Mouse (Mus musculus): ENCODE measurements at regions not wholly inside any gene's neighbourhood (a gene's known extent, or its start where the extent isn't known, plus 50 kb on each side); places are given as distances from the start of the nearest gene placed in this dataset.
"Not testable (repeated sequence)": the region's sequence is repeated elsewhere in the genome, so short reads cannot be mapped to it uniquely, and the experiment has no call there.

DNA sequence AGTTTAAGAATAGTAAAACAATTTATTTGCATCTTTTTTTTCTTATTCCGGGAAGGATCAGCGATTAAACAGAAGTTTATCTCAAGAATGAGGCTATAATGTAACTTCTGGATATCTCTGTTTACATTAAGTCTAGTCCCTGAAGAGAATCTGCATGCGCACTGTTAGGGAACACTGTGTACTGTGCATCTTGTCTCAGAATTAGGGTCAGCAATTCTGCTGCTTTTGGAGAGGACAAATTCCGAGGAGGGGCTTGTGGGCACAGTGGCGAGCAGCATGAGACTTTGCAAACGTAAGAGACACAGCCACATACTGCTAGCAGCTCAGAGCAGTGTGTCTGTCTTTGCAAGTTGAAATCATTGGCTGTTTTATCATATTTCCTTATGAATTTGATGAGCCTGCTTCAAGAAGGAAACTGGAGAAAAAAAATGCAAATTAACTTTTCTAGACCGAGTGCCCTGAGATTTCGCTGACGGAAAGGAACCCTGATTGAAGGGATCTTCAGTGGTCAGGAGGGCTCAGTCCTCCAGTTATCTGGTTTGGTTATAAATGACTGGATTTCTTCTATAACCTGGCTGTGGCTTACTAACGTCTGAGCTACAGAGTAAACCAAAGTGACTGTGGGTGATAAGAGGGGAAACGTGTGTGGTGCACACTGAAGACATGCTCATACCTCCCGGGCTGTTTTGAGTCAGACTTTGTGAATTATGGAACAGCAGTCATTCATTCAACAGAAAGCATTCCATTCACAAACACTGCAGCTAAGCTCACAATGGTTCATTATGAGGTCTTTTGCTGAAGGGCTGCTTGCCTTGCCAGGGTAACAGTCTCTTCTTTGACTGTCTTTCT, 305.1 kb downstream of the Ets1 start:
- no peak for DNase-seq

DNA sequence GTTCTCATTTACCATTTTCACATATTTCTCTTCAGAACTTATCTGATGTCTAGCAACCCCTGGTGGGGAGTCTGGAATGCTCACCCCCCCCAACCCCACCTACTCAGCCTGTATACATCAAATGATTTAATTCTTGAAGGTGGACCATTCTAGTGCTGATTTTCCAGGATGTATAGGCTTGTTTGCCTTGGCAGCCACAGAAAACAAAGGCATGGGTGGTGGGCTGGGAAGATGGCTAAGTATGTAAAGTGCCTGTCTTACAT, 305.7 kb downstream of the Ets1 start:
- DNase-seq, result no peak

DNA sequence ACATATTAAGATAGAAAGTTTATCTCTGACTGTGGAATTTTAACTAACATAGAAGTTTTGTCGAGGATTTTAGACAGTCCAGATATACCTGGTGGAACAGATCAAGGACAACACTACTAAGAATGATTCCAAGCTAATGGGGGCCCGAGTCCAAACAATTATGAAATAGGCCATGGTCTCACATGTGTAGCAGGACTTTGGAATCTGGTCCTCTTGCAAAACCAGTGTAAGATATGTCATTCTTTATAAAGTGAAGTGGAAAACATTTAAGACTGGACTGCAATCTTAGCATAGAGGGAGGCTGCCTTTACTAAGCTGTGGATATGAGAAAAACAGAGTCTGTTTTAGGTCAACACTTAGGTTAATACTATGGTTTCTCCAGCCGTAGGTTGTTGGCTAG, 311.2 kb downstream of the Ets1 start:
- no peak for DNase-seq

DNA sequence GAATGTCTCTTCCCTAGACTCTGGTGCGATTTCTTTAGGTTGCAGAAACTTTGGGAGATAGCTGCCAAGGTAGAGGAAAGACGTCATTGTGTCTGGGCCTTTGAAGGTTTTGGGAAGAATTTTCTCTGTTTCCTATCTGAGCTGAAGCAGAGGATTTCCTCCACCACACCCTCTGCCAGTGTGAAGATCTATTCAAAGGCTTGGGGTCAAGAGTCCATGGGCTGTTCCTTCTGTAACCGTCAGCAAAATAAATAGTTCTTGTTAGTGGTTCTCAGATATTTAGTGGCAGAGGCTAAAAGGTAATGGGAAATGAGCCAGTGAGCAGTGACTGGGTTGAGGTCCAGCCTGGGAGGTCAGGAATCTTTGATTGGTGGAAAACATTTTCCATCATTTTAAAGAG, 313.0 kb downstream of the Ets1 start:
- DNase-seq, result peak; percentile 17

DNA sequence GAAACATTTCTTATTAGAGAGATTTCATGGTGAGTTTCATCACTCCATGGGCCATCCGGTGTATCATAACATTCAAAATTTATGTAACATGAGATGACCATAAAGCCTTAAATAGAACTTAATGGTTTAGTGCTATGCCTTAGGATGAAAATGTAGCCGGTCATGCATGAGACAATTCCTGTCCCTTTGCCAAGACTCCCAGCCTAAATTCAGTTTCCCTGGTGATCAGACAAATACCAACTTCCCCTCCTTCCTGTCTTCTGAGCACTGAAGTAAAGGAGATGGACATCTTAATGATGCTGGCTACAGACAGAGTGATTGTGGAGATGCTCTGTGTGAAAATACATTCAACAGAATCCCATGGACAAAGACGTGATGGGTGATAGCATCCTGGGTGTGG, 322.7 kb downstream of the Ets1 start:
- no peak for DNase-seq

DNA sequence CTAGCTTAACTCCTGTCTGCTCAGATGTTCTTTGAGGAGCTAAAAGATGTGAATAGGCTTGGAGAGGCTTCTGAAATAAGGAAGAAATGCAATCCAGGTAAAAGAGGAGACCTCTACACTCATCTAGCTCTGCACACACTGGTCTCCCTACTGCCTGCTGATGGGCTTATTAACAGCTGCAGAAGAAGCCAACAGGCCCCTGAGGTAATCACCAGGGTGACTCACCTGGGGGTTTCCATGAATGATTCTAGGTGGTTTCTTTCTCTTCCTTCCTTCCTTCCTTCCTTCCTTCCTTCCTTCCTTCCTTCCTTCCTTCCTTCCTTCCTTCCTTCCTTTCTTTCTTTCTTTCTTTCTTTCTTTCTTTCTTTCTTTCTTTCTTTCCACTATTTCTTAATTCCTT, 323.4 kb downstream of the Ets1 start:
- DNase-seq, result not testable (repeated sequence)

DNA sequence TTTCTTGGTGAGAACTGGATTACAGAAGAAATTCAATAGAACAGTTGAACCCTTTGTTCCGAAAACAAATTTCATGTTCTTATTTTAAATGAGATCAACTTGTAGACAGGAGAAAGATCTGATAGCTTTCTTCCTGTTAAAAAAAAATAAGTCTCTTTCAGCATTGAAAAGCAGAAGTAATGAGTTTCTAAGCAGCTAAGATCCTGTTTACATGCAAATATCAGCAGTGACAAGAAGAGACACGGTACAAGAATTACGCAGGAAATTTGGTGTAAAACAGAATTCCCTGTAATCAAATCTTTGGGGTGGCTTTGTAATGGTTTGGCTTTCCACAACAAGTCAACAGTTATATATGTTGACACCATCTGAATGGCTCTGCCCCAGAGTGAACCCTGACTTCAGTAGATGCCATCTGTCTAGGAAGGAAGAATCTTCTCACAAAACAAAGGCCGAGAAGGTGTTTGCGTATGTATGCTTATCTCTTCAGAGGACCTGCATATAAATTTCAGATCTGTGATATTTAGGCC, 326.7 kb downstream of the Ets1 start:
- no peak for DNase-seq

DNA sequence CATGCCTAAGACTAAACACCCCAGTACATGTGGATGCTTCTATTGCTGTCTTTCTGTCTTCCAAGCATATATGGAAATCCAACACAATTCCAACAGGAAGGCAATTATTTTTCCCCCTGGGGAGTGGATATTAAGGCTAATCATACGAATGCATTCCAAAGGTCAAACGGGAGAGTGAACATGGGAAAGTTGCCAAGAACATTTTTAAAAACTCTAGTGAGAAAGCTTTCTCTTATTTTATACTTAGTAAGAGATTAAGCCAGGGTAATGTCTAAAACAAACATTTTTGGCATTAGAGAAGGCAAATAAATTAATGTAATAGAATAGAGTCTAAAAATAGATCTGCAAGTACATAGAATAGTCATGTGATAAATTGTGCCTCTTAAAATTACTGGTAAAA, 332.4 kb downstream of the Ets1 start:
- DNase-seq, result no peak

DNA sequence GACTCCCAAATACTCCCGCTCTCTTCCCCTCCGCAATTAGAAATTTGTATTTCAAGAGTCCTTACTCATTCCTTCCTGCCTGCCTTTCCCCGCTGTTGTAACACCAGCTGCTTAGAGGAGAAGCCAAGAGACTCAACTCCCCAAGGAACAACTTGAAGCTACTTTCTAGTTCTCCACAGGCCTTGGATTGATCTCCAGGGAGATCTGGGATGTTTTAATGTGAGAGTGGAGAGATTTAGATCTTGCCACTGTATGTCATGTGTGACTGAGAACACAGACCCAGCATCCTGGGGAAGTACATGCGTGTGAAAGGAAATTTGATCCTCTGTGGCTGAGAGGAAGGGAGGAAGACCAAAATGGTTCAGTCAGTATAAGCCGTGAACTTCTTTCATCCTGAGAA, 335.4 kb downstream of the Ets1 start:
- peak; percentile 5 for DNase-seq

DNA sequence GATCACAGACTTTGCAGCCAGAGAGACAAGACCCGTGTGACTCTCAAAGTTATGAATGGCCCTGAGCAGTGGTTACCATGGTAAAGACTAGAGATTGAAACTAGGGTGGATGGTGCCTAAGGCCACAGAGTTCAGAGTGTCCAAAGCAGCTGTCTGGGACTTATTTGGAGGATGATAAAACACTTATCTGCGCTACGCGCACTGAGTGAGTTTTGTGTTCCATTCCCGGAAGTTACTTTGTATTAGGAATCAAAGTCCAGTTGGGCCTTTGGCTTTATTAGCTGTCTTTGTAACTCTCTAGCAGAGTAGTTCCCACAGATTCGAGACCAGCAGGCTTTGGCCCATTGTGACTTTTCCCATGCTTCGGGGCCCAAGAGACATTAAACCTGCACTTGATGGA, 335.9 kb downstream of the Ets1 start:
- DNase-seq, result no peak

DNA sequence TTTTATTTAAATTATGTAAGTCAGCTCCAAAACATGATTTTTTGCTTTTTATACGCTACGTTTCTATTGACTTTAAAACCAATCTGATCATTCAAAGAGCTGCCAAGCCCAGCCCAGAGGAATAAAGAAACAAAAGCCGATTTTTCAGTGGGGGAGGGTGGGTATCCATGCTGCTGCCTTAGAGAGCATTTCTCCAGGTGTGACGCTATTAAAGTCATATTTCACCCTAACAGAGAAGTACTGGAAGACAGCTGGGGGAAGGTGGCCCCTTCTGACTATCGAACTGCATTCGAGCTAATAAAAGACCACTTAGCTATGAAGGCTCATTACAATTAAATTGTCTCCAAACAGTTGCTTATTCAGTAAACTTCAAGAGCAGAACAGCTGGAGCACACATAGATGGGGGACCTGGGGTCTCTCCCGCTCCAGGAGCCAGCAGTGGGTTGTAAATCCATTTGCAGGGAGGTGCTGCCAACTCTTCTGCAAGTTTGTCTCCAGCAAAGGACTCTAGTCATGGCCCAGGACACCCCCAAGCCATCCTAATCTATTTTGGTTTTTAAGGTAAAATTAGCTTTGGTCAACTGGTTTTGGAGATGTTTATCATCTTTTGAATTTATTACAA, 336.5 kb downstream of the Ets1 start:
- no peak for DNase-seq

DNA sequence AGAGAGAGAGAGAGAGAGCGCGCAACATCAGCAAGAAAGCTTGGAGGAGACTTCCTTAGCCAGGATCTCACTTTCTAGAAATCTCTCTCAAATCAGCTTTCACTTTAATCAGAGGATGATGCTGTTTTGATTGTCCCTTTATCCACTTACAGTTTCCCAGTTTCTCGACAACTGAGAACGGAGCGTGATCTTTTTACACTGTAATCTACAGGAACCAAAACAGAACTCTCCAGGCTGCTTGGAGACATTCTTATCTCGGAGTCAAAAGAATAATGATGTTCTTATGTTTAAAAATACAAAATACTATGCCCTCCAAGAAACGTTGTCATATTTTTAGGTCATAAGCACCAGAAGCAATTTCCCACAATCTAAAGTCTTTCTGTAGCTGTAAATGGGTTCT, 341.7 kb downstream of the Ets1 start:
- no peak for DNase-seq

DNA sequence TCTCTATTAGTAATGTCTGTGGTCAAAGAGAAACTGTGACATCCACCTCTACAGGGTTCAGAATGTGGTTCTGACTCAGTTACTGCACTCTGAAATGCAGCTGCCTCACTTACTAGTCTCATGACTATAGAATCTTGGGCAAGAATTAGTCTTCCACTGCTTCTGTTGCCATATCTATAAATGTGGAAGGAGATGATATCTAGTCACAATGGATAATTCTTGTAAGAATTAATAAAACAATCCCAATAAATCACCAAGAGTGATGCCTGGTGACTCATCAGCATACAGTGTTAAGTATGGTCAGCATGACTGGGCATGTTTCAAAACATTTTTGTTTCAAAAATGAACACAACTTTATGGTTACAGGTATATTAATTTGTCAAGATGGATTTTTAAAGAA, 344.8 kb downstream of the Ets1 start:
- DNase-seq, result no peak

DNA sequence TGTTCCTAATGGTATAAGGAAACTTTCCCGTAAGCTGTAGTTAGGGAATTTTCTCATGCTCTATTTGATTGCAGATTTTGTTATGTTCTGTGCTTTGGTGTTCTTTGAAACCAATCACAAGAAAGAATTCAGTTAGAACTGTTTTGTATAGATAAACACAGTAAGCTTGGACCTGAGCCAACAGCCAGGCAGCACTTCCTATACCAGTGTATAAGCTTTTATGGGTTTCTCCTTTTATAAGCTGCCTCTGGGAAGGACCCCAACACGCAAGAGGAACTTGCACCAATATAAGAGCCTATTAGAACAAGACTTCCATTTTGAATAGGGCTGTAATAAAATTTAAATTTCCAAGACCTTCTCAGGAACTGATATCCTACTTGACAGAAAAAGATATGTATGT, 347.2 kb downstream of the Ets1 start:
- no peak for DNase-seq

DNA sequence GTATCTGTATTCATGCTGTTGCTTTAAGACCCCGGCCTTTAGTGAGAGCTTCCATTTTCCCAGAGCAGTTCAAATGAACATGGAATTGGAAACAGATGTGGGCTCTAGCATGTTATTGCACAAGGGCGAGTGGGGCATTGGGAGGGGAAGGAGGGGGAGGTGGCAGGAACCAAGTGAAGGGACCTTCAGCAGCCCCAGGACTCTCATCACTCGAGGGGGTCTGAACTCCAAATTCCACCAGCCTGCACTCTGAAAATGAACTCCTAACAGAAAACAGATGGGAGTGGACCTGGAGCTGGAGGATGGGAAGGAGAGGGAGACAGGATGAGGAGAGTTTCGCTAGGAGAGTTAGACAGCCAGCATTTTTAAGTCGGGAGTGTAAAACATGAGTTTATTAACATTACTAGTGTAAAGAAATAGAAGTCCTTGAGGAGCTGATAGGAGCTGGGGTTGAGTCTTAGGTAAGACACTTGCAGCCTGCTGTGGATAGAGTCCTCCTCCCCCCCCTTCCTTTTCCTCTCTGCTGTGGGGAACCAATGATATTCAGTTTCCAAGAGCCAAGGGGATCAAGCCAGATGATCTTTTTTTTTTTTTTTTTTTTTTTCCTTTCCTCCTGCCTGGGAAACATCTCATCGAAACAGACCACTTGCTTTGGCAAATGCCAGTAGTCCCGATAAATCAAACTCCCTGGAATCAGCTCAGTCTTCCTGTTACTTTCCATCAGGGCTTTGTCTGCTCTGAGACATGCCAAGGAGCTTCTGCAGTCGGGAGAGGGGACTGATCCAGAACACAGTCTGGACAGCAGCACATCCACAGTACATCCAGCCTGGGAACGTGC, 351.0 kb downstream of the Ets1 start:
- DNase-seq, result no peak

DNA sequence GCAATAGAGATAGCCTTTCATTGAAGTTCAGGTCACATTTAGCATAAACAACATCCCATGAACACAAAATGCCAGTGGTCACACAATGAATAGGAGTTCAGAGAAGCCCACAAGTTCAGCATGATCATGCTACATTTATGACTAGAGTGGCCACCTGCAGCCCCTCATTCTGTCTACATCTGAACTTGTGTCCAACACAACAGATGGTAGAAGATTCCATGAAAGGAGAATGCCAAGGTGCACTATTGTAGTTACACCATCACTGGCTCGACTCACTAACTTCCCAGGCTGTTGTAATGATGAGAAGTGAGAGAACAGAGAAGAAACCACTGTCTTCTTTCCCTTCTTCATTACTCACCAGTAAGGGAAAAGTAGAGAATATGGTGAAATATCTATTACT, 353.0 kb downstream of the Ets1 start:
- no peak for DNase-seq

DNA sequence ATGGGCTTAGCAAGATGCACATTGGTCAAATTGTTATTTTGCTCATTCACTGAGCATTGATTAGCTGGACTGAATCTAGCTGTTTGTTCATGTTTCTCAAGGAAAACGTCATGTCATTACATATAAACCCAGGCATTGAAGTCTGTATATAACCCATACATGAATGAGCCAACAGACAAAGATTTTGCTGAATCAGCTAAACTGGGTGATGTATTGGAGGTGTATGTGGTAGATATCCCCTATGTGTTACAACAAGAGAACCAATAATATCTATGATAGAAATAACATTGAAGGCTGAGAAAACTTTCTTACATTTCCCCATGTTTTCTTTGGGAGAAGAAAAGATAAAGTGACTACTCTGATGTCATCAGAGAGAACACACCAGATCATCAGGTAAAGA, 362.3 kb downstream of the Ets1 start:
- no peak for DNase-seq

DNA sequence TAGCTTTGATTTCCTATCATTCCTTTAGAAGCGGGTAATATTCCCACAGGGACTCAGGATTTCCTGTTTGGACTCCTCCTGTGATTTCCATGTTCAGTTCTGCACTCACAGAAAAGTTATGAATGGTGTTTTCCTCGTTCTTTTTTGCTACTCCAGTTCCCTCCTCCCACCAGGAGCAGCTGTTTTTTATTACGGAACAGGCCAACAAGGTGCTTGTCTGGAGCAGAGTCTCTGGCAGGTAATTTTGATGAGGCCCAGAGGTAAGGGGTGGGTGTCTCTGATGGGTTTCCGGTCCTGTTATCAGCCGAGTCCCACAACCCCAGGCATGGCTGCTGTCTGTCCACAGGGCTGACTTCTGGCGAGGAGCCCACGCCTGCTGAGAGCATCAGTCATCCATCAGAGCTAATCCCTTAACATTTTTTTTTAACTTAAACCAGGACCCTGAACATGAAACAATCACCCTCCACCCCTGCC, 364.7 kb downstream of the Ets1 start:
- DNase-seq, result peak; percentile 16

DNA sequence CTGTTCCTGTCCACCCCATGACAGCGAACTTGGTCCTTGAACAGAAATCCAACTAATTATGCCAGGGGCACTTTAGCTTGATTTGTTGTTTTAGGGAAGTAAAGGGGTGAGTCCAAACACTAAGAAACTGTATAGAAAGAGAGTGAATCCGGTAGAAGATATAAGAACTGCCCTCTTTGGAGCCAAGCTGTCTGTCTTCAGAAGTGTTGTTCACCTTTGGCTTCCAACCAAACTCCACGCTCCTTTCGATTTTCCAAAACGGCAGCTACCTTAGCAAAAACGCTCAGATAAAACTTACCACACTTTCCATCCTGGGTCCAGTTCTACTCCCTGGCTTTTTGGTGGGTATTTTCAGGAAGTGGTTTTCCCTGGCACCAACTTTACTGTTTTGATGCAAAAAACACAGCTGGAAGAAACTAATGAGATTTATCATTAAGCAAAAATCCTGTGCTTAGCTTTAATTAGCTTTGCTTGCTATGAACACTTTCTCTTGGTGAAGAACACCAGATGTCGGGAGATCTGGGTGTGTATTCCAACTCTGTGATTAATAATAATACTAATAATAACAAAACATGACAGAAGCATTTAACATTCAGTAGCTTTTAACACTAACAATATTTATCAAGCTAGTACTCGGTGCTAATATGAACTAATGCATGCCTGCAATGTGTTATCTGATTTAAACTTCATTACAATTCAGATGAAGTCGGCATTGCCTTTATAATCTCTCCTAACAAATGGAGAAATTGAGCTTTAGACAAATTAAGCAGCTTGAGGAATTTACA, 365.3 kb downstream of the Ets1 start:
- DNase-seq, result no peak

DNA sequence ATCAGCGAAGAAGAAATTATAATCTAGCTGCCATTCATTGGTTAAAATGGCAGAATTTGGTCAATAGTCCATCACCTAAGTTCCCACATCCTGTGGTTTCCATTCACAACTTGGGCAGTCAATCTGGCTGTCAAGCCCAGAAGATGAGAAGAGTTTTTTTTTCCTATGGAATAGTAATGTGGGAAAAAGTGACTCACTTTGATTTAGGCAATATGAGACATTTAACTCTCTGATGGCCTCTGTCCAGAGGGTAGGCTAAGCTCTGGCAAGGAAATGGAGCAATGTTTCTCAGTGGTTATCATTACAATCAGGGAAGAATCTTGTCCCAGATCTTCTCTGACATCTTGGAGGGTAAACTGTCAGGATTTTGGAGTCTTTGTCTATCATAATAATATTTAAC, 367.9 kb downstream of the Ets1 start:
- DNase-seq, result no peak

DNA sequence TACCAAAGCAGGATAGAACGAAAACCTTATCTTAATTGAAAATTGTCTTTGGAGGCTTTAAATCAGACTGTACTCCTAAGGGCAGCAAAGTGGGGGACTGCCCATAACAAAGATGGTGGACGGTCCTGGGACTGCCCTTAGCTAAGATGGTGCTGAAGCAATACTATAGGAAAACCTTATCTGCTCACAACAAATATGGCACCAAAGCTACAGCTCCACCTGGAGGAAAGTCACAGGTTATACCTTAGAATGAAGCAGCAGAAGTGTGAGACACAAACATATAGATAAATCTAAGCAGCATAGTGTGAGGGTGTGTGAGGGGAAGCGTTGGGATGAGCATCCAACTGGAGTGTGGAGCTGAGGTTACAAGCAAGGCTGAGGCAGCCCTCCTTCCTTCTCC, 368.5 kb downstream of the Ets1 start:
- no peak for DNase-seq

DNA sequence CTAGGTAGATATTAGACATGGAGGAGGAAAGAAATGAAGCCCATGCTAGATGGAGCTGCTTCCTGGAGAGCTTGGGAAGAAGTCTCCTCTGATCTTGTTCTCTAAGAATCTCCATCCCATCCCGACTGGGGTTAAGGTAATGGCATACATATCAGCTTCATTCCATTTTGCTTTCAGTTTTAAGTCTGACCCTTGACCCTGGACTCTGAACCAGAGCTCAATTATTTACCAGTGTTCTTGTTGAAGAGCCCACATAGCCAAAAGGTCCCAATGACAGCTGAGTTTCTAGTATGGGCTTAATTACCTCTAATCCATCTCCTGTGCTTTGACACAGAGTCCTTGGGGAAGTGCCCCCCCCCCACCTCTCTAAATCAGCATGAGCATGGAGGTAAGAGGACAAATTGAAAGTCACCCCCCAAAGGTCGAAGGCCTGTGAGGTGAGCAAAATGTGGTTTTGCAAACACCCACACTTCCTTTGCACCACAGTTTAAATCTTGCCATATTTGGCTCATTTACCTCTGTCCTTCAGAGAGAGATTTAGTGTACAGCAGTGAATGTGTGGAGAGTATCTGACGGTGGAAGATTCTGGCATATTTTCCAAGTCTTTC, 371.5 kb downstream of the Ets1 start:
- DNase-seq, result no peak

Data from adrenal gland, postnatal 14 days (tissue).